Mouse (Mus musculus) right cerebral cortex, postnatal 4 days (tissue): ENCODE measurements around the gene Gm6460.
"Not testable (repeated sequence)": the region's sequence is repeated elsewhere in the genome, so short reads cannot be mapped to it uniquely, and the experiment has no call there.

Experiments
- DNase-seq: peaks from one replicate; pipeline ENCODE4 v3.0.0-alpha.2; 2022

Gene Gm6460

DNA sequence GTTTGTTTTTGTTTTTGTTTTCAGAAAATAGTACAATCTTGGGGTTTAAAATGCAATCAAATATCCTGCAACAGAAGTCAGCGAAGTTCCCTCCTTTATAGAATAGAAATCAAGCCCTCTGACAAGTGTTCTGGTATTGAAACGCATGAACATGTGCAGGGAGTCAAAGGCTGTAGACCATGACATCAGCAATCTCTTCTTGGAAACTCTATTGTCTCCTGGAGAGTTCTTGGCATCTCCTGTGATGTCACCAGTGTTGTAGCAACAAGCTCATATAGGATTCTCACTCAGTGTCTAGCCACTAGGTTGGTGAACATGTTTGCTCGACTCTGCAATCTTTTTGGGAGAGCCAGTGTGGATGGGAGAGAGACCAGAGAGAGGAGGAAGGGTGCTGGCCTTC lies at the start of gene Gm6460:
Gene Gm6460, plus strand, starts transcription at position 301 of the 400 bp plus-strand sequence.
- not testable (repeated sequence) for DNase-seq
